Mouse (Mus musculus) left cerebral cortex, postnatal 4 days (tissue): ENCODE data around the gene Gnai3. TPM values are rescaled to one million over a fixed set of nuclear protein-coding genes. Genes with fewer than 3 reads are reported as not detected.

Experiments used
- DNase-seq: peaks from one replicate; pipeline ENCODE4 v3.0.0-alpha.2; 2022
- intact Hi-C: fragments of 180-260 bp; cut with DNase I; formaldehyde crosslinking; loops from one replicate; pipeline ENCODE4 v1.15.1; 2025
- total RNA-seq, 2 experiments: library from RNA; stranded (reverse); gene quantifications; 2 replicates each; pipeline ENCODE4 v1.2.3; 2021

The Gnai3 gene
- total RNA-seq, 2 experiments from 2014 or later, result 88.6 to 90.4 TPM

- DNase-seq, result no peak
- intact Hi-C loops, result no loop called here
These were observed 28.5 kb downstream of the Gnai3 start for GRCm38 (mm10) chr3:108117465-108117864.

- intact Hi-C loops, result no loop called here
- DNase-seq, result no peak
These were observed 32.2 kb downstream of the Gnai3 start for GRCm38 (mm10) chr3:108113591-108114289.

GRCm38 (mm10) chr3:108112666-108113065 lies 33.3 kb downstream of the Gnai3 start:
- intact Hi-C loops, result no loop called here
- DNase-seq, result no peak

- intact Hi-C loops, result no loop called here
These were observed 33.7 kb downstream of the Gnai3 start for GRCm38 (mm10) chr3:108112246-108112645.

GRCm38 (mm10) chr3:108111320-108111719 lies 34.6 kb downstream of the Gnai3 start:
- intact Hi-C loops, result no loop called here
- DNase-seq, result no peak

More at GRCm38 (mm10) chr3:108112246-108112645, 33.7 kb downstream of the Gnai3 start:
- no peak for DNase-seq

GRCm38 (mm10) chr3:108105281-108105680 lies 40.7 kb downstream of the Gnai3 start:
- intact Hi-C loops, result no loop called here
- no peak for DNase-seq

GRCm38 (mm10) chr3:108102075-108102474 lies 43.9 kb downstream of the Gnai3 start:
- no peak for DNase-seq
- intact Hi-C loops, result no loop called here

- DNase-seq, result no peak
- intact Hi-C loops, result no loop called here
These were observed 44.4 kb downstream of the Gnai3 start for GRCm38 (mm10) chr3:108101594-108101993.

GRCm38 (mm10) chr3:108098316-108098715 lies 47.6 kb downstream of the Gnai3 start:
- no peak for DNase-seq
- intact Hi-C loops, result no loop called here

- intact Hi-C loops, result no loop called here
- no peak for DNase-seq
These were observed 48.3 kb downstream of the Gnai3 start for GRCm38 (mm10) chr3:108097656-108098055.

GRCm38 (mm10) chr3:108096726-108097125 lies 49.2 kb downstream of the Gnai3 start:
- no peak for DNase-seq
- intact Hi-C loops, result no loop called here

- intact Hi-C loops, result no loop called here
- no peak for DNase-seq
These were observed 49.7 kb downstream of the Gnai3 start for GRCm38 (mm10) chr3:108096226-108096625.

- DNase-seq, result no peak
- intact Hi-C loops, result no loop called here
These were observed 50.8 kb downstream of the Gnai3 start for GRCm38 (mm10) chr3:108094976-108095760.

GRCm38 (mm10) chr3:108094146-108094545 lies 51.8 kb downstream of the Gnai3 start:
- DNase-seq, result no peak
- intact Hi-C loops, result no loop called here

GRCm38 (mm10) chr3:108093306-108093705 lies 52.6 kb downstream of the Gnai3 start:
- intact Hi-C loops, result no loop called here
- DNase-seq, result no peak

GRCm38 (mm10) chr3:108092536-108093115 lies 53.3 kb downstream of the Gnai3 start, which contains the start of gene Gnat2:
TSS of gene Gnat2 (plus strand) at chr3:108092789.
- no peak for DNase-seq
- intact Hi-C loops, result no loop called here

- DNase-seq, result no peak
- intact Hi-C loops, result no loop called here
These were observed 53.9 kb downstream of the Gnai3 start for GRCm38 (mm10) chr3:108092030-108092429.

- intact Hi-C loops, result no loop called here
These were observed 55.4 kb downstream of the Gnai3 start for GRCm38 (mm10) chr3:108090561-108090960.

GRCm38 (mm10) chr3:108089916-108090315 lies 56.0 kb downstream of the Gnai3 start:
- intact Hi-C loops, result no loop called here
- no peak for DNase-seq

More at GRCm38 (mm10) chr3:108090561-108090960, 55.4 kb downstream of the Gnai3 start:
- DNase-seq, result no peak

- DNase-seq, result no peak
- intact Hi-C loops, result no loop called here
These were observed 57.0 kb downstream of the Gnai3 start for GRCm38 (mm10) chr3:108088842-108089380.

- intact Hi-C loops, result no loop called here
These were observed 58.6 kb downstream of the Gnai3 start for GRCm38 (mm10) chr3:108087329-108087728.

More at GRCm38 (mm10) chr3:108087329-108087728, 58.6 kb downstream of the Gnai3 start:
- DNase-seq, result no peak
